Mouse (Mus musculus) hindbrain, embryonic 14.5 days (tissue): ENCODE data around the gene Shisa9. TPM values are rescaled to one million over a fixed set of nuclear protein-coding genes. Genes with fewer than 3 reads are reported as not detected.
A peak's percentile ranks its signal among the peaks of the same experiment; 100 is the strongest.

Experiments
- ATAC-seq: fragments of 200-750 bp; cut with Nextera tagmentation; 2 replicates; pipeline ENCODE4 v1.8.0; 2017; ENCODE audit warnings: moderate number of reproducible peaks, mild to moderate bottlenecking, moderate TSS enrichment, moderate library complexity; ENCODE audit not compliant: low FRiP score
- DNase-seq: peaks from one replicate; pipeline ENCODE4 v3.0.0-alpha.2; 2015; ENCODE audit warnings: low spot score
- H3K27ac ChIP-seq: fragments of 300-500 bp; sonication (generic); 2 replicates; pipeline ENCODE4 v1.5.1; 2014; ENCODE audit warnings: mild to moderate bottlenecking, moderate library complexity
- H3K27me3 ChIP-seq: fragments of 300-500 bp; sonication (generic); 2 replicates; pipeline ENCODE4 v1.6.1; 2014; ENCODE audit warnings: mild to moderate bottlenecking, low read length, mixed read lengths; ENCODE audit not compliant: control insufficient read depth, insufficient read depth
- H3K36me3 ChIP-seq: fragments of 300-500 bp; sonication (generic); replicated peaks from 2 replicates; pipeline ENCODE4 v1.6.1; 2014; ENCODE audit not compliant: control insufficient read depth, insufficient read depth
- H3K4me1 ChIP-seq: fragments of 300-500 bp; sonication (generic); replicated peaks from 2 replicates; pipeline ENCODE4 v1.6.1; 2014; ENCODE audit warnings: antibody characterized with exemption, low read length, mixed read lengths; ENCODE audit not compliant: control insufficient read depth, insufficient read depth
- H3K4me2 ChIP-seq: fragments of 300-500 bp; sonication (generic); replicated peaks from 2 replicates; pipeline ENCODE4 v1.6.1; 2014; ENCODE audit warnings: mild to moderate bottlenecking, moderate library complexity
- H3K4me3 ChIP-seq: fragments of 300-500 bp; sonication (generic); replicated peaks from 2 replicates; pipeline ENCODE4 v1.5.1; 2014; ENCODE audit warnings: mild to moderate bottlenecking, low read length
- H3K9ac ChIP-seq: fragments of 300-500 bp; sonication (generic); 2 replicates; pipeline ENCODE4 v1.6.1; 2014
- H3K9me3 ChIP-seq: fragments of 300-500 bp; sonication (generic); 2 replicates; pipeline ENCODE4 v1.6.1; 2016; ENCODE audit warnings: low read length; ENCODE audit not compliant: control insufficient read depth
- WGBS: fragments of 180-500 bp; shearing (Covaris S2); extraction: QIAGEN DNeasy Blood & Tissue Kit; methylation state at CpG from one replicate; pipeline ENCODE4 v1.1.7; 2014; 5-methylcytosine and 5-hydroxymethylcytosine counted together
- polyA plus RNA-seq: library from polyadenylated mRNA; unstranded; fragments of >200 nt; fragmentation: Nextera tagmentation; extraction: Ambion mirVana; gene quantifications from 2 replicates; pipeline ENCODE4 v1.2.1, GENCODE M21; 2014

Gene Shisa9
- polyA plus RNA-seq, 1 experiment from 2014 or later, result 15.7 TPM

DNA sequence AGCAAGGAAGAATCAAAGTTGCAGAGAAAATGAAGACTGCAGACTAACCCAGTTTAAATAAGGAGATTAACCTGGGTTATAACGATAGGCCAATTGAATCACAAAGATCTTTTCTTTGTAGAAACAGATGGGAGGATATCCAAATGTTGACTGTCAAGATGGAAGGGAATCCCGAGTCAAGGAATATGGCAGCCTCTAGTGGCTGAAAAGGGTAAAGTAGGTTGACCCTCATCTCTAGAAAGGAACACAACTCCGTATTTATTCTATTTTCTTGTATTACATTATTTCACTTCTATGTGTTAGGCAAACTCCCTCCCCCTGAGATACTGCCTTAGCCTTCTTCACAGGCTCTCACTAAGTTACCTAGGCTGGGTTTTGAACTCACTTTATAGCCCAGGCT, 217.3 kb downstream of the Shisa9 start:
- Histone ChIP-seq H3K4me1 (no peaks in the 10 kb centered on the region), H3K27ac (no peak overlapping the region), H3K27me3 (no peaks in the 10 kb centered on the region), H3K9me3 (no peaks in the 10 kb centered on the region), H3K4me3 (no peak overlapping the region), H3K4me2 (no peak overlapping the region), H3K9ac (no peak overlapping the region), H3K36me3 (no peaks in the 10 kb centered on the region)
- DNase-seq (peak; percentile 67), ATAC-seq (no peak)
- 34% methylated on average over 3 of the region's 3 CpGs for WGBS

GRCm38 (mm10) chr16:12202151-12202550, 218.2 kb downstream of the Shisa9 start:
- no peak overlapping the region for H3K9ac ChIP-seq
- WGBS, result 54% methylated on average over 3 of the region's 3 CpGs
- no peaks in the 10 kb centered on the region for H3K27me3 ChIP-seq
- no peaks in the 10 kb centered on the region for H3K4me1 ChIP-seq
- H3K9me3 ChIP-seq, result no peaks in the 10 kb centered on the region
- no peak overlapping the region for H3K4me3 ChIP-seq
- ATAC-seq, result no peak
- H3K4me2 ChIP-seq, result no peak overlapping the region
- no peaks in the 10 kb centered on the region for H3K36me3 ChIP-seq
- no peak for DNase-seq
- H3K27ac ChIP-seq, result no peak overlapping the region

DNA sequence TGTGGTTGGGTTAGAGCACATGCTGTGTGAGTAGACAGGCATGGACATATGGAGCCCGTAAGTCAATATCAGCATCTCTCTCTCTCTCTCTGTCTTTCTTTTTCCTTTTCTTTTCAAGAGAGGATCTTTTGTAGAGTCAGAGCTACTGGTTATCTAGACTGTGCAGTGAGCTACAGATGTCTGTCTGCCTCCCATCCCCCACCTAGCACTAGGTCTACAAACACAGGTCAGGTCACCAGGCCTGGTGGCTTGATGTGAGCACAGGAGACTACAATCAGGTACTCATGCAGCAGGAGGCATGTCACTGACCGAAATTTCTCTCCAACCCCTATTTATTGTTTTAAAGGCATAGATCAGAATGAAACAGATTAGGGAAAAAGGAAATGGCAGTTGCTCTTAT, 219.1 kb downstream of the Shisa9 start:
- 92% methylated on average over 2 of the region's 2 CpGs for WGBS
- H3K9ac ChIP-seq, result no peak overlapping the region
- H3K36me3 ChIP-seq, result no peaks in the 10 kb centered on the region
- H3K27me3 ChIP-seq, result no peaks in the 10 kb centered on the region
- H3K4me3 ChIP-seq, result no peak overlapping the region
- no peaks in the 10 kb centered on the region for H3K4me1 ChIP-seq
- H3K9me3 ChIP-seq, result no peaks in the 10 kb centered on the region
- no peak for DNase-seq
- no peak overlapping the region for H3K4me2 ChIP-seq
- H3K27ac ChIP-seq, result no peak overlapping the region
- no peak for ATAC-seq

- Histone ChIP-seq H3K36me3 (no peaks in the 10 kb centered on the region), H3K9ac (no peak overlapping the region), H3K27me3 (no peaks in the 10 kb centered on the region), H3K4me1 (no peaks in the 10 kb centered on the region), H3K4me2 (no peak overlapping the region), H3K9me3 (no peaks in the 10 kb centered on the region), H3K4me3 (no peak overlapping the region), H3K27ac (no peak overlapping the region)
- no peak for DNase-seq
- 94% methylated on average over 2 of the region's 2 CpGs for WGBS
- no peak for ATAC-seq
Measured at GRCm38 (mm10) chr16:12204423-12204822, 220.5 kb downstream of the Shisa9 start.

DNA sequence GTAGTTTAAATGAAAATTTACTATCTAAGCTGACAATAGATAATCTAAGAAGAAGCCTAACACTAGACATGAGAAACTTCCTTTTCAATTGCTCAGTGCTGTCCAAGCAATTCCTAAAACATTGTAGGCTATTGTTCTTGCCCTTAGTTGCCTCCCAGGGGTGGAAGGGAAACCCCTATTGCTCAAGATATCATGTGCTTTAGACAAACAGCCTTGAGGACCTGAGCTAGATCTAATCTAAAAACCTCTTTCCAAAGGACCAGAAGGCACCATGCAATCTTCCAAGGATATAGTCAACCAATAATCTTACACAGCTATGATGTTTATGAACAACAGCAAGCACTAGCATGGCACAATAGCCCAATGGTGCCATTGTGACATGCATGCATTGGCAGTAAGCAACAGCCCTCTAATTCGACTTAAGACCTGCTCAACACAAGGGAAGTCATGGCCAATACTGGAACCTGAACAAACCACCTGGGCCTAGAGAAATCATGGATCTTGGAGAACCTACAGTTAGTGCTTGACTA, 222.6 kb downstream of the Shisa9 start:
- ATAC-seq (no peak), DNase-seq (no peak)
- Histone ChIP-seq H3K4me2 (no peak overlapping the region), H3K36me3 (no peaks in the 10 kb centered on the region), H3K27ac (no peak overlapping the region), H3K27me3 (no peaks in the 10 kb centered on the region), H3K4me1 (no peaks in the 10 kb centered on the region), H3K4me3 (no peak overlapping the region), H3K9me3 (no peaks in the 10 kb centered on the region), H3K9ac (no peak overlapping the region)
- 68% methylated on average over 1 of the region's 1 CpGs for WGBS

DNA sequence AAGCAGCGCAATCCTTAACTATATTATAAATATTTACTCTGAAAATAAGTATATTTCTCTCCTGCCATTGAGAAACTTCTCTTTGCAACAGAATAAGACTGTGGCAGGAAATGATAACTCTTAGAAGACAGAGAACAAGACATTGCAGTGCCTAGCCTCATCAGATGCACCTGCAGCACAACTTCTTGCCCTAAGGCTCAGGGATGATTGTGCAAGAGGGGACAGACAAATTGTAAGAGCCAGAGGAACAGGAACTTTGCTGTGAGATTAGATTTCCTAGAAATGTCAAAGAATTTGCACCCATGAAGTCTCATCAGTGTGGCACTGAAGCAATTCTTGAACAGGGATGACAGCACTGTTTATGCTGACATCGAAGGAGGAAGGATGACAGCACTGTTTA, 223.0 kb downstream of the Shisa9 start:
- H3K4me2 ChIP-seq, result no peak overlapping the region
- no peaks in the 10 kb centered on the region for H3K9me3 ChIP-seq
- no peaks in the 10 kb centered on the region for H3K4me1 ChIP-seq
- no peaks in the 10 kb centered on the region for H3K36me3 ChIP-seq
- ATAC-seq, result no peak
- no peak for DNase-seq
- no peaks in the 10 kb centered on the region for H3K27me3 ChIP-seq
- no peak overlapping the region for H3K4me3 ChIP-seq
- WGBS, result 87% methylated on average over 2 of the region's 2 CpGs
- no peak overlapping the region for H3K27ac ChIP-seq
- no peak overlapping the region for H3K9ac ChIP-seq

GRCm38 (mm10) chr16:12209355-12209754, 225.4 kb downstream of the Shisa9 start:
- DNase-seq (no peak), ATAC-seq (no peak)
- Histone ChIP-seq H3K4me1 (no peaks in the 10 kb centered on the region), H3K36me3 (no peaks in the 10 kb centered on the region), H3K9me3 (no peaks in the 10 kb centered on the region), H3K4me3 (no peak overlapping the region), H3K27ac (no peak overlapping the region), H3K27me3 (no peaks in the 10 kb centered on the region), H3K9ac (no peak overlapping the region), H3K4me2 (no peak overlapping the region)
- WGBS, result 100% methylated on average over 1 of the region's 1 CpGs

DNA sequence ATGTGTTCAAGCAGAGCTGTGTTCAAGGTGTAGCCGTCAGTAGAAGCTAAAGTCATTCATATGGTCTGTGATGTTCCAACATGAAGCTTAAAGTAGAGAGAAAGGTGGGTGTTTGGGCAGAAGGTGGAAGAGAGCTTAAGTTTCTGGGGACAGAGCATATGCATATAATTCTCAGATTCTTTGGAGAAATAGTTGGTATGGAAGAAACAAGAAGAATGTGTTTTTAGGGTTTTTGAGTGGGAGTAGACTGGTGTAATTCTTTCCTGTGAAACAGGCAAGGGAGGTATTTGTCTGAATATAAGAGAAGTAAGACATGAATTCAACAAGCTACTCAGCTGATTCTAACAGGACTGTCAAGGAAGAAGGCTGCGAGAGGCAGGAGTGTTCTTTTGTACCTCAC, 225.9 kb downstream of the Shisa9 start:
- Histone ChIP-seq H3K27ac (no peak overlapping the region), H3K9me3 (no peaks in the 10 kb centered on the region), H3K27me3 (no peaks in the 10 kb centered on the region), H3K4me2 (no peak overlapping the region), H3K4me1 (no peaks in the 10 kb centered on the region), H3K4me3 (no peak overlapping the region), H3K36me3 (no peaks in the 10 kb centered on the region), H3K9ac (no peak overlapping the region)
- 87% methylated on average over 2 of the region's 2 CpGs for WGBS
- no peak for DNase-seq
- ATAC-seq, result no peak

DNA sequence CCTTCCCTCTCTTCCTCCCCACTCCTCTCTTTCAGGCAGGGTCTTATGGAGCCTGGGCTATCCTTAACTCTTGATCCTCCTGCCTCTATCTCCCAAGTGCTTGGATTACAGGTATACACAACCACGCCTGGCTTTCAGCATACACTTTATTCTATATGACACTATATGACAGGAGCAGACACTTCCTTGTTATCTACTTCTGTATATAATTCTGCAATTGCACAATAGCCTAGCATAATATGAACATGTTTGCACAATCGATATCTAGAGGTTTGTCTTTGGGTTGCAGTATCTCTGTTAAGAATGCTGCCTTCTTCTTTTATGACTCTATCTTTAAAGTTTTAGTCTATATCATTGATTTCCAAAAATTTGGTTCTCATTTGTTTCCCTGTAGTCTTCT, 230.1 kb downstream of the Shisa9 start:
- DNase-seq (no peak), ATAC-seq (no peak)
- WGBS, result 90% methylated on average over 2 of the region's 2 CpGs
- Histone ChIP-seq H3K4me3 (no peak overlapping the region), H3K36me3 (no peaks in the 10 kb centered on the region), H3K27ac (no peak overlapping the region), H3K27me3 (no peaks in the 10 kb centered on the region), H3K4me2 (no peak overlapping the region), H3K9ac (no peak overlapping the region), H3K4me1 (peaks cover 9% of the 10 kb centered on the region; the same call in 1 of the 2 replicates), H3K9me3 (no peaks in the 10 kb centered on the region)
